Mouse (Mus musculus) ES-Bruce4 (cell line): Measurements from ENCODE around the gene AW011738. TPM values are rescaled to one million over a fixed set of nuclear protein-coding genes. Genes with fewer than 3 reads are reported as not detected.

Experiments used
- H3K27ac ChIP-seq: 2 replicates; pipeline ENCODE4 v1.5.1; 2012; ENCODE audit warnings: low read length, inconsistent platforms; ENCODE audit not compliant: insufficient read depth
- H3K27me3 ChIP-seq: 2 replicates; pipeline ENCODE4 v1.6.1; 2012; ENCODE audit warnings: mild to moderate bottlenecking, low read length, inconsistent platforms; ENCODE audit not compliant: control insufficient read depth, poor library complexity, insufficient read depth, severe bottlenecking
- H3K36me3 ChIP-seq: 2 replicates; pipeline ENCODE4 v1.6.1; 2012; ENCODE audit warnings: inconsistent platforms, mild to moderate bottlenecking, low read length, moderate library complexity; ENCODE audit not compliant: control insufficient read depth, poor library complexity, insufficient read depth, severe bottlenecking
- H3K4me1 ChIP-seq: one replicate; pipeline ENCODE4 v1.8.1; 2011; ENCODE audit warnings: low read length; ENCODE audit not compliant: control insufficient read depth, insufficient read depth
- H3K4me3 ChIP-seq: 2 replicates; pipeline ENCODE4 v1.5.1; 2011; ENCODE audit warnings: low read depth, mild to moderate bottlenecking, low read length
- H3K9ac ChIP-seq: 2 replicates; pipeline ENCODE4 v1.6.1; 2012; ENCODE audit warnings: low read depth, mild to moderate bottlenecking, inconsistent platforms; ENCODE audit not compliant: poor library complexity, severe bottlenecking
- H3K9me3 ChIP-seq: replicated peaks from 2 replicates; pipeline ENCODE4 v1.6.1; 2012; ENCODE audit warnings: mild to moderate bottlenecking, low read length, inconsistent platforms; ENCODE audit not compliant: control insufficient read depth, poor library complexity, insufficient read depth, severe bottlenecking
- CTCF ChIP-seq: IDR thresholded peaks from one replicate; pipeline ENCODE4 v1.8.1; 2011; ENCODE audit warnings: low read depth, low read length
- EP300 ChIP-seq: IDR thresholded peaks from 2 replicates; pipeline ENCODE4 v1.6.1; 2011; ENCODE audit warnings: low read depth, low read length; ENCODE audit not compliant: insufficient read depth
- POLR2A ChIP-seq: IDR thresholded peaks from one replicate; pipeline ENCODE4 v1.8.1; 2011; ENCODE audit warnings: low read length; ENCODE audit not compliant: insufficient read depth
- polyA plus RNA-seq: library from polyadenylated mRNA; stranded (reverse); fragments of >200 nt; gene quantifications from 2 replicates; pipeline ENCODE4 v1.2.4, GENCODE M21; 2011; ENCODE audit warnings: low read depth; ENCODE audit not compliant: missing spikeins, insufficient read depth, insufficient read length

Gene AW011738
- polyA plus RNA-seq, 1 experiment: 0.54 TPM

DNA sequence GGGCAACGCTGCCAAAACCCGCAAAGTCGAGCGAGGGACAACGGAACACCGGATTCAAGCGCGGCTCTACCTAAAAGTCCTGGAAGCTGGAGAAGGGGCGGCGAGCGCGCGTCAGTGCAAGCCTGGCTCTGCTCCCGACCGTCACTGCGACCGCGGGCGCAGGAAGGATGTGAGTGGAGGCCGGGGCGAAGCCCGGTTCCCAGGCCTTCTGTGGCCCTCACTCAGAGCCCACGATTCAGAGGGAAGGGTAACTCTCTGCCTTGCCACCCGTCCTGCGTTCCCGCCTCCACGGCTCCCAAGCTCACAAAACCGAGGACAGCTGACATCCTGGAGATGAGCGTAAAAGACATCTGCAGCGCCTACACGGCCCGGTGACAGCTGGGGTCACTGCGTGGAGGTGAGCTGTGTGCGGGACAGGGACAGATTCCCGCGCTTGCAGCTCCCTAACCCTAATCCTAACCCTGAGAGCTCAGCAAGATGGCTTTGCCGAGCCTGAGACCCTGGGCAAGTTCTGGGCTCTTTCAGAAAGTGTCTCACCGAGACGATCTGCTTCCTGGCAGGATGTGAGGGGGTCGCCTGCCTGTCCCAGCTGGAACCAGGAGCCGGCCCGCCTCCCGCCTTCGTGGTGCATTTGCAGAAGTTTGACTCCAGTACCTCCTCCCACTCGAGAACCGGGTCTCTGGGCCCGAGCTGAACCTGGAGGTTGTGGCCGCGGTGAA lies 468 bp downstream of the AW011738 start:
- Histone ChIP-seq H3K4me1 (no peaks in the 10 kb centered on the region), H3K9ac (peak overlapping the region; percentile 17), H3K4me3 (peak overlapping the region; percentile 61), H3K9me3 (no peaks in the 10 kb centered on the region), H3K36me3 (no peaks in the 10 kb centered on the region), H3K27ac (no peak overlapping the region), H3K27me3 (peaks cover 7% of the 10 kb centered on the region; the same call in 1 of the 2 replicates)
- no peak for TF ChIP-seq POLR2A
- no peak for TF ChIP-seq EP300
- TF ChIP-seq CTCF: no peak

DNA sequence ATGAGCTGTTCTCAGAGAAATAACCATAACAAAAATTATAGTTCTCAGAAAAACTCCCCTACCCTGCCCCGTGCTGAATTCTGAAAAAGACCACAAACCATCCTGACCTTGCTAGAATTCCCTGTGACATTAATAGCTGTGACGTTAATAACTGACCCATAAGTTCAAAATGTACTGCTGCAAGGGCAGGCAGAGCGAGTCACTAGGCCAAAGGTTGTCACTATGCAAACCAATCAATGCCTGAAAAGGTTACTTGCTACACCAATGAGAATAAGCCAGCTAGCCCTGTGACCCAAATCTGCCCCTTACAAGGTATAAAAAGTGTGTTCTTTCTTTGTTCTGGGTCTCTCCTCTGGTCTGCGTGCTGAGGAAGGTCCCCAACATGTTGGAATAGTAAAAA lies 5.8 kb downstream of the AW011738 start:
- Histone ChIP-seq H3K9ac (no peak overlapping the region), H3K27ac (no peak overlapping the region), H3K4me1 (no peaks in the 10 kb centered on the region), H3K9me3 (no peaks in the 10 kb centered on the region), H3K36me3 (no peaks in the 10 kb centered on the region), H3K27me3 (peaks cover 7% of the 10 kb centered on the region; the same call in 1 of the 2 replicates), H3K4me3 (no peak overlapping the region)
- no peak for TF ChIP-seq EP300
- TF ChIP-seq POLR2A: no peak
- no peak for TF ChIP-seq CTCF

DNA sequence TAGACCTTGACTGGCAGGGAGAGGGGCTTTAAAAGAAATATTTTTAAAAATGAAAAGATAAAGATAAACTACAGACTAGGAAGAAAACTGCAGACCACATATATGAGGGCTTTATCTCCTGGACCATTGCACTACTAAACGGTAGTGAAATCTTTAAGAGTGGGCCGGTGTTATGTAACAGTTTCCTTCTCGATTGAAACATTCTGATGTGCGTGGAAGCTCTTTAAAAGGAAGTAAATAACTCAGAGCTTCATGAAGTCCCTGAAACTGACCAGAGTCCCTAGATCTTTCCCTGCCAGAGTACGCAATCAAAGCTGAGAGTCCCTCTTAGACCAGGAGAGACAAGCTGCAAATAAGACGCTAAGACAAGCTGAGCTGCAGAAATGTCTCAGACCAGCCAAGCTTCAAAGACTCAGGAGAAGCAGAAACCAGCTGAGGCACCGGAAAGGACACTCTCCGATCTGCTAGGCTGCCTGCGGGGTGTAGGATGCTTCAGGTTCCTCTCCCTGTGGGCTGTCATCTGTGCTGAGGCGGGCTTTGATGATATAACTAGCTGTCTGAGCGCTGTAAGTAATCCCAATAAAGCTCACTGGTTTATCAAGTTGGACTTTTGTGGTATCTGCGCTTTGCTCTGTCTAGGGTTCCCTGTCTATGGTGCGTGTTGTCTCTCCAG lies 7.0 kb downstream of the AW011738 start:
- Histone ChIP-seq H3K36me3 (no peaks in the 10 kb centered on the region), H3K9ac (no peak overlapping the region), H3K4me3 (no peak overlapping the region), H3K27me3 (no peaks in the 10 kb centered on the region), H3K4me1 (no peaks in the 10 kb centered on the region), H3K27ac (no peak overlapping the region), H3K9me3 (no peaks in the 10 kb centered on the region)
- no peak for TF ChIP-seq EP300
- no peak for TF ChIP-seq CTCF
- no peak for TF ChIP-seq POLR2A

DNA sequence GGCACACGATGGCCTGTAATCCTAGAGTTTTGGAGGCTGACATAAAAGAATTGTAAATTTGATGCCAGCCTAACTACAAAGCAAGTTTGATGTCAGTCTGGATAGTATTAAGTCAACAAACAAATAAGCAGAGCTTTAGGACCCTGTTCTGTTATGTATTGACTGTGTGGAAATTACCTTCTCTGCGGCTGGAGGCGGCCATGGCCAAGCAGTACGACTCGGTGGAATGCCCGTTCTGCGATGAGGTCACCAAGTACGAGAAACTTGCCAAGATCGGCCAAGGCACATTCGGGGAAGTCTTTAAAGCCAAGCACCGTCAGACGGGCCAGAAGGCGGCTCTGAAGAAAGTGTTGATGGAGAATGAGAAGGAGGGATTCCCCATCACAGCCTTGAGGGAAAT lies 10.0 kb downstream of the AW011738 start:
- H3K4me3 ChIP-seq: no peak overlapping the region
- H3K27me3 ChIP-seq: no peaks in the 10 kb centered on the region
- TF ChIP-seq POLR2A (no peak), EP300 (no peak), CTCF (no peak)
- no peak overlapping the region for H3K9ac ChIP-seq
- H3K9me3 ChIP-seq: no peaks in the 10 kb centered on the region
- no peaks in the 10 kb centered on the region for H3K36me3 ChIP-seq
- no peak overlapping the region for H3K27ac ChIP-seq
- H3K4me1 ChIP-seq: no peaks in the 10 kb centered on the region

DNA sequence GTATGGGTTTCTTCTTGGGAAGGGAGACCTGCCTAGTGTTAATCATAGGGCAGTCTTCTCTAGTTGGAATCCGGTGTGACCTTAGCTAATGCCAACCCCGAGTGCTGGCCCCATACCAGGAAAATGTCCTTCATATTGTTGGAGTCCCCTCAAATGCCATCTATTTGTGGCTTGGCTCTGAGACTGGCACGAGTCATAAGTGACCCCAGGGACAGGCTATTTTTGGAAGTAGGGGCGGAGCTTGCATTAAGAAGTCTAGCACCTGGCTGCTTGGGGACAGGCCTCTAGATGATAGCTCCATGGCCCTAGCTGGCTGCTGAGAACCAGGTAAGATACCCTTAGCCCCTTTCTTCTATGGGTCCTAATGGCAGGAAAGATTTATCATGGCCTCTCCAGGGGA lies 12.5 kb downstream of the AW011738 start, which contains the start of gene Perm1:
Perm1 (plus strand) TSS at position 220 of the 400 bp plus-strand sequence.
- H3K9ac ChIP-seq: no peak within 1 kb of the TSS
- H3K9me3 ChIP-seq: no peaks in the 10 kb centered on the region
- no peak for TF ChIP-seq POLR2A
- no peak for TF ChIP-seq EP300
- no peak for TF ChIP-seq CTCF
- H3K4me3 ChIP-seq: no peak within 1 kb of the TSS
- no peaks in the 10 kb centered on the region for H3K27me3 ChIP-seq
- no peaks in the 10 kb centered on the region for H3K36me3 ChIP-seq
- no peak within 1 kb of the TSS for H3K27ac ChIP-seq
- H3K4me1 ChIP-seq: no peaks in the 10 kb centered on the region

DNA sequence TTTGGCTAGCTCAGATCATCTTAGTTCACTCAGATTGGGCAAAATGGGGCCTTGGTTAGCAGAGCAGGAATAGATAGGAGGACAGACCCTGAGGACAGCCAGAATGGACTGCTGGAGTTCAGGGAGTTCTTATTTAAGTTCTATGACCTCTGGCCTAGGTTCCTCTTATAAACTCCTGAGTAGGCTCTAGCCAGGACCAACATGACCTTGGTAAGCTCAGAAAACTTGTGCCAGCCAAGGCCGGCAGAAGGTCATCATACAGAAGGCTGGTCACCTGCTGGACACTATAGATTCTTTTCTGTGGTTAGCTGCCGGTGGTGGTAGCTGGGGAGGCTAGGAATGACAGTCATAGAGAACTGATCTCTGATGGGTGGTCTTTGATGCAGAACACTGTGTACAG lies 13.1 kb downstream of the AW011738 start:
- Histone ChIP-seq H3K27me3 (no peaks in the 10 kb centered on the region), H3K36me3 (no peaks in the 10 kb centered on the region), H3K4me3 (no peak overlapping the region), H3K9ac (no peak overlapping the region), H3K4me1 (no peaks in the 10 kb centered on the region), H3K9me3 (no peaks in the 10 kb centered on the region), H3K27ac (no peak overlapping the region)
- no peak for TF ChIP-seq POLR2A
- no peak for TF ChIP-seq CTCF
- no peak for TF ChIP-seq EP300
